Comparison of ENCODE assay signal across 27 mouse cellular contexts in the genomic region with DNA sequence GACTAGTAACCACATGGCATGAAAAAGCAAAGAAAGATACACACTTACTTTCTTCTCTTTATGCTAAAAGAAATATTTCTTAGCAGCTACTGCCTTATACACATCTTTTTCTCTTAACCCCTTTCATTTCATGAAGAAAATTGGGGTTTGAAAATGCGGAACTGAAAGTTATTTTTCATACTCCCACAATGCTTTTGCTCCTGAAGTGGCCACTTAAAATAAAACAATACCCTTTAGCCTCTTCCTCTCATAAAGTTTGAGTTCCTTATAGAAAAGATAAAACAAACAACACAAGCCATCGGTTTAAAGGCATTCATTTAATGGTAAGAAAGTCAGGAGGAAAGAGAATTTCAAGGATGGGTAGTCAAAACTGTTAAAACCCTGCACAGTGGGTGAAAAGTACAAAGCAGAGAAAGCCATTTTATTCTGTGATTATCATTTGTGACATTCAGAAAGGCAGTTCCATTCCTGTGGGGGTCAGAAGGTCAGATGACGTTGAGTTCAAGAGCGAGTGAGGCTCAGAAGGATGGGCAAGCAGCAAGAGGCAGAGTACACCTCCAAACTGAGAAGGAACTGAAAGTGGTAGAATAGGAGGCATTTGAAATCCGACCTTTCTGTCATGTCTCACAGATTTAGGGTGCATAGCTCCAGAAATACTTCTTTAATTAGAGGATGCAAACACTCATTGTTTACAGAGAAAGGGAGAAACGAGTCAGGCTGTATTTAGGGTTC. TPM values are rescaled to one million over a fixed set of nuclear protein-coding genes. Genes with fewer than 3 reads are reported as not detected.
A peak's percentile ranks its signal among the peaks of the same experiment; 100 is the strongest.
DNase-seq lines count a peak whose midpoint lies in the region; ATAC-seq and TF ChIP-seq lines count a peak whose summit lies in the region.
"Had no signal": no experiment of that assay in that cellular context is flagged by ENCODE, and none has a peak within 500 bp of the region (broad histone marks: within the 10 kb centered on the region; RNA-seq: fewer than 3 reads in every experiment).

No protein-coding gene starts in this region.

- H3K4me2 ChIP-seq in lung, postnatal 0 days (replicated peaks; ENCODE audit: low read depth, low read length): no peak overlapping the region
- H3K4me2 ChIP-seq: embryonic facial prominence, embryonic 12.5 days; forebrain, embryonic 15.5 days; hindbrain, embryonic 12.5 days had no signal

- peaks cover 4% of the 10 kb centered on the region; the same call in 1 of the 2 replicates for H3K4me1 ChIP-seq in spleen, adult 2 months (ENCODE audit: control insufficient read depth, insufficient read depth, insufficient read length)
- H3K4me1 ChIP-seq in bone marrow macrophage, adult 2 months (ENCODE audit: control insufficient read depth, insufficient read depth, low read length): peaks cover 9% of the 10 kb centered on the region
- H3K4me1 ChIP-seq in lung, postnatal 0 days (ENCODE audit: insufficient read depth, low read depth, low read length): no peaks in the 10 kb centered on the region
- H3K4me1 ChIP-seq: embryonic facial prominence, embryonic 12.5 days; forebrain, embryonic 15.5 days; heart, embryonic 10.5 days; hindbrain, embryonic 12.5 days had no signal

- no peaks in the 10 kb centered on the region for H3K27me3 ChIP-seq in spleen, adult 2 months (ENCODE audit: control insufficient read depth, insufficient read depth, low read length)
- H3K27me3 ChIP-seq in splenic B cell, adult 2 months (ENCODE audit: control insufficient read depth, insufficient read depth, low read length, poor library complexity, severe bottlenecking): no peaks in the 10 kb centered on the region
- no peaks in the 10 kb centered on the region for H3K27me3 ChIP-seq in lung, postnatal 0 days (replicated peaks; ENCODE audit: insufficient read depth, low read length)
- H3K27me3 ChIP-seq: embryonic facial prominence, embryonic 12.5 days; forebrain, embryonic 15.5 days had no signal

- H3K27ac ChIP-seq in spleen, adult 2 months (ENCODE audit: insufficient read depth, low read length): peak overlapping the region; percentile 30; the same call in 1 of the 2 replicates
- H3K27ac ChIP-seq in bone marrow macrophage, adult 2 months (ENCODE audit: insufficient read depth, low read depth, low read length): peak overlapping the region; percentile 16; the same call in 1 of the 2 replicates
- H3K27ac ChIP-seq in lung, postnatal 0 days (ENCODE audit: low read length): no peak overlapping the region
- H3K27ac ChIP-seq: embryonic facial prominence, embryonic 12.5 days; forebrain, embryonic 15.5 days; heart, embryonic 10.5 days; hindbrain, embryonic 12.5 days; hindbrain, postnatal 0 days had no signal

- H3K9ac ChIP-seq in lung, postnatal 0 days (replicated peaks; ENCODE audit: low read depth): no peak overlapping the region
- H3K9ac ChIP-seq: embryonic facial prominence, embryonic 12.5 days; forebrain, embryonic 15.5 days; hindbrain, embryonic 12.5 days had no signal

- no peak for TF ChIP-seq CTCF in spleen, adult 2 months (IDR thresholded peaks at IDR 0.05; ENCODE audit: extremely low read depth, insufficient read depth, insufficient read length, insufficient replicate concordance)
- no peak for TF ChIP-seq CTCF in bone marrow macrophage, adult 2 months (IDR thresholded peaks at IDR 0.05; ENCODE audit: low read depth, low read length)
- no peak for TF ChIP-seq CTCF in lung, postnatal 0 days (IDR thresholded peaks at IDR 0.05)

- TF ChIP-seq POLR2A in spleen, adult 2 months (IDR thresholded peaks at IDR 0.05; ENCODE audit: low read depth, low read length): no peak
- TF ChIP-seq POLR2A in bone marrow macrophage, adult 2 months (IDR thresholded peaks at IDR 0.05; ENCODE audit: borderline replicate concordance, low read depth, low read length): no peak

- WGBS in spleen, adult 2 months: 30% methylated on average over 6 of the region's 6 CpGs
- WGBS in lung, postnatal 0 days: 44% methylated on average over 6 of the region's 6 CpGs

- ATAC-seq in megakaryocyte, adult 5-6 weeks (ENCODE audit: poor library complexity, severe bottlenecking): peak; percentile 94
- ATAC-seq in lung, postnatal 0 days: no peak
- ATAC-seq: CD4-positive, CD25-positive, alpha-beta regulatory T cell, adult 4 months; forebrain, embryonic 15.5 days; hindbrain, postnatal 0 days had no signal

- intact Hi-C loops in left cerebral cortex, postnatal 25 days (cut with DNase I): no loop called here

- H3K36me3 ChIP-seq in spleen, adult 2 months (ENCODE audit: control insufficient read depth, insufficient read depth, low read length): no peaks in the 10 kb centered on the region
- no peaks in the 10 kb centered on the region for H3K36me3 ChIP-seq in splenic B cell, adult 2 months (ENCODE audit: control insufficient read depth, insufficient read depth, low read length, poor library complexity, severe bottlenecking)
- H3K36me3 ChIP-seq in lung, postnatal 0 days (ENCODE audit: insufficient read depth, low read length): no peaks in the 10 kb centered on the region
- H3K36me3 ChIP-seq: embryonic facial prominence, embryonic 12.5 days; forebrain, embryonic 15.5 days; heart, embryonic 10.5 days; hindbrain, embryonic 12.5 days had no signal

- H3K4me3 ChIP-seq in spleen, adult 2 months (ENCODE audit: extremely low read depth, insufficient read depth, insufficient read length): no peak overlapping the region
- no peak overlapping the region for H3K4me3 ChIP-seq in bone marrow macrophage, adult 2 months (ENCODE audit: insufficient read depth, low read length)
- H3K4me3 ChIP-seq in lung, postnatal 0 days (ENCODE audit: low read depth, low read length): no peak overlapping the region
- H3K4me3 ChIP-seq: embryonic facial prominence, embryonic 12.5 days; forebrain, embryonic 15.5 days; heart, embryonic 10.5 days; hindbrain, embryonic 12.5 days had no signal

- DNase-seq in spleen, adult 2 months (ENCODE audit: low read depth in 1 of 2, low spot score in 2 of 2): no peak
- DNase-seq in spleen, postnatal 10 days (ENCODE audit: low spot score in 2 of 2): no peak
- peak; percentile 61 for DNase-seq in splenic B cell, adult 2 months (ENCODE audit: low read depth, low spot score)
- DNase-seq in ovary, postnatal 36 days (ENCODE audit: low spot score): no peak
- no peak for DNase-seq in lung, postnatal 0 days (ENCODE audit: low spot score)
- no peak for DNase-seq in left cerebral cortex, postnatal 25 days (ENCODE audit: low spot score in 2 of 2)
- DNase-seq: adrenal gland, postnatal 14 days; cerebellum, adult 11-12 months; cerebellum, adult 9-10 months; cerebellum, postnatal 25 days; embryo, embryonic 11 days; gastrocnemius, postnatal 36 days; heart, adult 18-20 months; heart, postnatal 10 days; heart, postnatal 4 days had no signal

- TF ChIP-seq EP300 in lung, postnatal 0 days (IDR thresholded peaks at IDR 0.05): no peak

- H3K9me3 ChIP-seq in lung, postnatal 0 days (ENCODE audit: low read length): no peaks in the 10 kb centered on the region
- H3K9me3 ChIP-seq: embryonic facial prominence, embryonic 12.5 days; forebrain, embryonic 15.5 days; heart, embryonic 10.5 days; hindbrain, embryonic 12.5 days had no signal

RNA-seq across cellular contexts. Expression of a gene that starts 14.9 kb away (rescaled TPM):
- 6.4 and 10.2 TPM in 2 replicates for polyA plus RNA-seq in spleen, adult 2 months (2012; rRNA removed)
- 72.6 and 84.3 TPM in 2 replicates for polyA plus RNA-seq in bone marrow macrophage, adult 2 months (2012; ENCODE audit: insufficient read depth, insufficient read length, missing spikeins)
- total RNA-seq in megakaryocyte, adult 5-6 weeks (2015): 77.8 and 92.2 TPM in 2 replicates
- 50.5 and 53.0 TPM in 2 replicates for total RNA-seq in megakaryocyte, adult 5-6 weeks (2017)
- 104 and 116 TPM in 2 replicates for polyA plus RNA-seq in lung, postnatal 0 days (2015; fragmentation: Nextera tagmentation; extraction: Ambion mirVana)
- total RNA-seq in left cerebral cortex, postnatal 25 days (2021): 10 to 100 TPM; 66.6 to 74.8 TPM

RNA-seq across cellular contexts. Expression of a gene that starts 57.2 kb away (rescaled TPM):
- not detected in 2 replicates for polyA plus RNA-seq in spleen, adult 2 months (2012; rRNA removed)
- polyA plus RNA-seq in bone marrow macrophage, adult 2 months (2012; ENCODE audit: insufficient read depth, insufficient read length, missing spikeins): not detected in 2 replicates
- not detected in 2 replicates for total RNA-seq in megakaryocyte, adult 5-6 weeks (2015)
- total RNA-seq in megakaryocyte, adult 5-6 weeks (2017): not detected in 2 replicates
- not detected in 2 replicates for polyA plus RNA-seq in lung, postnatal 0 days (2015; fragmentation: Nextera tagmentation; extraction: Ambion mirVana)
- not detected for total RNA-seq in left cerebral cortex, postnatal 25 days (2021)
- total RNA-seq: adrenal gland, postnatal 14 days; gastrocnemius, adult 8-10 months; gastrocnemius, postnatal 36 days; heart, adult 18-20 months; heart, postnatal 10 days; heart, postnatal 4 days; hindbrain, postnatal 0 days; MEL had no signal
- polyA plus RNA-seq: CD4-positive, CD25-positive, alpha-beta regulatory T cell, adult 4 months; forebrain, embryonic 11.5 days; forebrain, embryonic 15.5 days; heart, embryonic 10.5 days; heart, embryonic 14.5 days; hindbrain, embryonic 12.5 days; hindbrain, postnatal 0 days had no signal
